Mouse (Mus musculus) testis, postnatal 10 days (tissue): ENCODE data around the gene Nrxn2.
A peak's percentile ranks its signal among the peaks of the same experiment; 100 is the strongest.

ENCODE experiments used
- DNase-seq: peaks from one replicate; pipeline ENCODE4 v3.0.0; 2021; ENCODE audit warnings: low spot score

Nrxn2 gene

DNA sequence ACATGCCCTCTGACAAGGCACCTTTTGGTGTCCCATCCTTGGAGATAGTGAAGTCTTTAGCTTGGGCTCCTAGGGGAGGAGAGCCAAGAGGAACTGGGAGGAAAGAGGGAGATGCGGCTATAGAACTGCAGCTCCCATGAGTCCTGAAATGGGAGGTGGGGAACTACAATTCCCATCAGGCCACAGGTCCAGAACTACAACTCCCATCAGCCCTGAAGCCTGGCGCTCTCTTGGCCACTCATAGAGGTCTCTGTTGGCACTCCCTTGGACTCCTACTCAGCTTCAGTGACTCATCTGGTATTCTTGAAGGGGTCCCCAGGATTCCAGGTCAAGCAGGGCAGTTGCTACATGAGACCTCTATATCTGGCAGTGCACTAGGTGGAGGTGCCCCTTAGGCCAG lies 101.0 kb downstream of the Nrxn2 start:
- DNase-seq, result no peak

DNA sequence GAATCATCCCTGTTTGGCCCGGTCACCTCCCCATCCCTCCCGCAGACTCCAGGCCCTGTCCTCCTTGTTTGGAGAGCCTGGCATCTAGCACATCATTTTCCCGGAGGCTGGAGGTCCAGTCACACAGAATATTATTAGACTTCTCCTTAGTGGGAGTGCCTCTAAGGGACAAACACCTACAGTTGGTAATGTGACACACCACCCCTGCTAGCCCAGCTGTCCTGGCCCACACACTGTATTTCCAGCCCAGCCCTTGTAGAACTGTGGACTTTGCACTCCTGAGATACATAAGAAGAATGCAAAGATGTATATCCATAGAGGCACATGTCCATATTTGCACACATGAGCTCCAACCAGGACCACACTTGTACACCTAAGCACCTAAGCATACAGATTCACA lies 103.1 kb downstream of the Nrxn2 start:
- no peak for DNase-seq

DNA sequence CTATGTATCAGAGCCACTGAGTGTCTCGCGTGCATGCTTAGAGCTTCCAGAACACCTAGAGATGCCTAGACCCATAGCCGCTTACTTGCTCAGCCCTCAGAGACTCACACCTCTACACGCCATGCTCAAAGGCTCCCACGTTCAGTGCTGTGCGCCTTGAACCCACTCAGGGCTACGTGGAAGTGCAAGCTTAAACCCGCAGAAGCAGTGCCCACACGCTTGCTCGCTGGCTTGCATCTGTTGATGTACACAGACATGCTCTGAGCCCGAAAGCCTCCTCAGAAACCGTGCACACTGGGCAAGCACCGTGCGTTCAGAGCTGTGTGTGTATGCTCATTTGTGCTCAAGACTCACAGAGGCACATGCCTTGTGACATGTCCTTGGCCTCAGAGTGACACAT lies 103.8 kb downstream of the Nrxn2 start:
- no peak for DNase-seq

DNA sequence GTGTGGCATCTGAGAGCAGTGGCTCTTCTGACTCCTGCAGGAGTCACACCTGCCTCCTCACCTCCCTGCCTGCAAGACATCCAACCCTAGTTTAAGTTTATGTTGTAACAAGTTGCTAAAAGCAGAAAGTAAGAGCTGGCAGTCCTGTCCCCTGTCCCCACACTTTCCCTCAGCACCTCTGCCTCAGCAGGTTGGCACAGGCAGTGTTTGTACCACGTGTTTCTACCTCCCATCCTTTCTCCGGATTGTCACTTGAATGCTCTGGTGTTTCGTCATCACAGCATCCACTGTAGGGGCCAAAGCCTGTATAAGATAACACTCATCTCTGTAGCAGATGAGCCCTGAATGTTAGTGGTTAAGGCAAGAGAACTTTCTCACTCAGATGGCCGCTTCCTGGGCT lies 106.5 kb downstream of the Nrxn2 start:
- DNase-seq, result no peak

DNA sequence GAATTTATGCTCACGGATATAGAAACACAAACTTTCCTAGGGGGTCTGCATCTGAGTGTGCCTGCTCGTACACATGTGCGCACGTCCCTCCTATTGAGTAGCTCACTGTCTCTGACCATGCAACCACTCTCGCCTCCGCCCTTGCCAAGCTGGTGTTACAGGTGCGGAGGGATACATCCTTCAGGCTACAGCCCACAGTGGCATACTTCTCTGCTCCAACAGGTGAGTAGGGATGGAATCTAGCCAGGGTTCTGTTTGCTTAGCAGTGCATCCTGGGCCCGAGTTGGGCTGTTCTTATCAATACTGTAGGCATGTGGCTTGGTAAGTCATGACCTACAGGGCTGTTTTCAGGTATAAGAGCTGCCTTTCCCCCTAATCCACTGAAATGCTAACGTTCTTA lies 107.5 kb downstream of the Nrxn2 start:
- no peak for DNase-seq

DNA sequence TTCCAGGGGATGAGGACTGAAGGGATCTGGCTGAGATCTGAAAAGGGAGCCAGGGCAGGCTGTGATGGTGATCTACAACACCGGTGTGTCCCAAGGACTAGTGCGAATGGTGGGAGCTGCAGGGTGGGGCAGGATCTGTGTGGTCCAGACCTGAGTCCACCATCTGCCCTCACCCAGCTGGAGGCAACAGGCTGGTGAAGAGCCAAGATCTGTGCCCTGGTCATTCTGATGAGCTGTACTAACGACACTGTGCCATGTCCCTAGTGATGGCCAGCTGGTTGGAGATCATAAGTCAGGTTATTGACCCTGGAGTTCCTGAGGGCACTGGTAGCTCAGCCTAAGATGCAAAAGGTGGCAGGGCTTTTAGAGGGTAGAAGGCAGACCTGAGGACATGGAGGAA lies 108.9 kb downstream of the Nrxn2 start:
- DNase-seq, result no peak

DNA sequence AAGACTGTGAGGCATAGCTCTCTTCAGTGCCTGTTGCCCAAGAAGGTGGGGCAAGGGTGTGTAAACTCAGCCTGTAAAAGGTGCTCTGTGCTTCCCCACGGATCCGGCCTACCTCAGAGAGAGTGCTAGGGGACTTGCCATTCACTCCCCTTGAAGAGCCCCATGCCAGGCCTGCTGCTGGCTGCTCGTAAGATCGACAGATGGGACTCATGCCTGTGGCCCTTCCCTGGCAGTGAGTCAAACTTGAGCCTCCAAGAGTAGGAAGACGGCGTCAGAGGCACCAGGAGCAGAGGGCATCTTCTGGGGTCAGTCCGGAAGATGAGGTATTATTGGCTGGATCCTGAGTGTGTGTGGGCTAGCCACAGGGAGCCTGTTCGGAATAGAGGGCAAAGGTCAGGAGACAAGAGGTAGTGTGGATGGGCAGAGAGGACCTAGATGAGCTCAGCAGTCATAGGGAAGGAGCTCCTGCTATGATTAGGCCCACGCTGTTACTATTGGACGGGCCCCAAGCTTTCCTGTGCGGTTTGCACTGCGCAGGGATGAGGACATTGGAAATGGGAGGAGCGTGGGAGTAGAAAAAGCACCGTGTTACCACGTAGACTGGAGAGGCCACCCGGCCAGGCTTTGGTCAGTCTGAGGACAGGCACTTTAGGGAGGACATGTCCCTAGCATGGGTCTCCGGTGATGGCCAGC lies 109.5 kb downstream of the Nrxn2 start:
- no peak for DNase-seq

DNA sequence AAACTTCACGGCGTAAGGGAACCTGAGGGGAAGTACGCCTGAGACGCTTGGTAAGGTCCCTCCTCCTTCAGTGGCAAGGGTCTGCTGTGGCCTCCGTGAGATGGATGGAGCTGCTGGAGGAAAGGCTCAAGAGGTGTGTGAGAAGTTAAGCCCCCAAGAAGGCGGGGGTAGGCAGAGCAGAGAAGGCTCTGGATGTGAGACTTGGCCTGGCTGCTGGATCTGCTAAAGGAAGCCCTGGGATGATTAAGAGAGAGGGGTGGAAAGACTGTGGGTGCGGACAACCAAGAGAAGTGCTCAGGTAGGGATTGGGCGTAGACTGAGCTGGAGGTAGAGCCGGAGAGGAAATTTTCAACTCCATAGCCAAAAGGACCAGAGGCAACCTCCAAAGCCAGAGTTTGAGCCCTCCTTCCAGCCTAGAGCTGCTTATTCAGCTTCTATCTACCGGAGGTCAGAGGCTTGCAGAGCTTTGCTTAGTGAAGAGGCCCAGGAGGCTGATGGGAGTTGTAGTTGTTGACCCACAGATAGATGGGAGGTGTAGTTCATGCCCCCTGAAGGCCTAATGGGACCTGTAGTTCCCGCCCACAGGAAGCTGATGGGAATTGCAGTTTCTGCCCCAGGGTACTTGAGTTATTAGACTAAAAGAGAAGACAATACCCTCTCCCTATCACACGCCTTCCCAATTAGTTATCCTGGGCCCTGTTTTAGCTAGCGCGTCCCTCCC lies 110.9 kb downstream of the Nrxn2 start:
- DNase-seq, result no peak

DNA sequence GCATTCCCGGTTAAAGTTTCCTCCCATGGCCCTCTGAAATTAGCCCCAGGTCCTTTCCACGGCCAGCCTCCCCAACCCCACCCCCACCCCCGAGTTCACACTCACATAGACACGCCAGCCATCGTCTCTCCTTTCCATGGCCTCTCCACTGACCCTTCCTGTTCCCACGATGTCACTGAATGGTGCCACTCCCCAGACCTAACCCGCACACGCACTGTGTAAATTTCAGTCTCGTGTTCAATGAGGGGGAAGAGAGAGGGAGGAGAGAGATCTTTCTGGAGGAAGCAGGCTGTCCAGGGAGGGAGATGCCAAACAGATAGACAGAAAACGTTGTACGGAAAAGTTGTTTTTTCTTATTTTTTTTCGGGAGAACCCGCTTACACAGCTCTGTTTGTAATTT lies 111.8 kb downstream of the Nrxn2 start:
- DNase-seq, result no peak

DNA sequence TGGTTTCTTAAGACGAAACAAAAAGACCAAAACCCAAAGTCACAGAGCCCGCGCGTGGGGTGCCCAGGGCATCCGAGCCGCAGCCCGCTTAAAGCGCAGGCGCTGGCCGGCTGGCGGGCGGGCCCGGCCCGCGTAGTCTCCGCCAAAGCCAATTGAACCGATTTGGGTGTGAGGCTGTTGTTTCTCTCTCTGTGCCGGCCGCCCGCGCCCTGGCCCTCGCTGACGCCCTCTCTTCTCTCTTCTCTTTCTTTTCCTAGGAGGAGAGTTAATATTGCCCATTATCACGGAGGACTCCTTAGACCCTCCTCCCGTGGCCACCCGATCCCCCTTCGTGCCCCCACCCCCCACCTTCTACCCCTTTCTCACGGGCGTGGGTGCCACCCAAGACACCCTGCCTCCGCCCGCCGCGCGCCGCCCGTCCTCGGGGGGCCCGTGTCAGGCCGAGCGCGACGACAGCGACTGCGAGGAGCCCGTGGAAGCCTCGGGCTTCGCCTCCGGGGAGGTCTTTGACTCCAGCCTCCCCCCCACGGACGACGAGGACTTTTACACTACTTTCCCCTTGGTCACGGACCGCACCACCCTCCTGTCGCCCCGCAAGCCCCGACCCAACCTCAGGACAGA lies 112.6 kb downstream of the Nrxn2 start:
- peak; percentile 60 for DNase-seq

DNA sequence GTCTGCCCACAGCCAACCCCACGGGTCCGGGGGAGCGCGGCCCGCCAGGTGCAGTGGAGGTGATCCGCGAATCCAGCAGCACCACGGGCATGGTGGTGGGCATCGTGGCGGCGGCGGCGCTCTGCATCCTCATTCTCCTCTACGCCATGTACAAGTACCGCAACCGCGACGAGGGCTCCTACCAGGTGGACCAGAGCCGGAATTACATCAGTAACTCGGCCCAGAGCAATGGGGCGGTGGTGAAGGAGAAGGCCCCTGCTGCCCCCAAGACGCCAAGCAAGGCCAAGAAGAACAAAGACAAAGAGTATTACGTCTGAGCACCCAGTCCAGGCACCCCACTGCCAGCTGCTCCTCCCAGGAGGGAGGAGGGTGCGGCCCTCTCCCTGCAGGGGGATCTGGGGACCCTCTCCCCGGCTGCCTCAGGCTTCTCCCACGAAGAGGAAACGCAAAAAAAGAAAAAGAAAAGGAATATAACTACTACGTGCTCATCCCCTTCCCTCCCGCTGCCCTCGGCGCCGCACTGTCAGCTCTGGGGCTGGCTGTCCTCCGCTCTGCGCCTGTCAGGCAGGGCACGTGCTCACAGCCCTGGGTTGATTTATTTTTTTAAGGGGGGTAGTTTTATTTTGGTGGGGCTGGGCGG lies 113.4 kb downstream of the Nrxn2 start:
- DNase-seq, result peak; percentile 56

DNA sequence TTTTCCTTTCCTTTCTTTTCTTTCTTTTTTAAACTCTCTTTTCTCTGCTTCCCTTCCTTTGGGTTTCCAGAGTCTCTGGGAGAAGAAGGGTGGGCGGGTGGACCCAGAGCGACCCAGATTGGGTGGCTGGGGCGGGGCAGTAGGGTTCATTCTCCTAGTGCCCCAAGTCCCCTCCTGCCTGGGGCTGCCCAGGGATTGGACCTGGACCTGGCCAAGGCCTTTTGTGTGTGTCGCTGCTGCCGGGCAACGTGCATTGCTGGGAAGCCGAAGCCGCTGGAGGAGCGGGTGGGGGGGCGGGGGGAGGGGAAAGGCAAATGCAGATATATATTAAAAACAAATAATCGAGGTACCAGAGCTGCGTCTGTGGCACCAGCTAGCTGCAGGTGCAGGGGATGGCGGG lies 114.1 kb downstream of the Nrxn2 start:
- no peak for DNase-seq

DNA sequence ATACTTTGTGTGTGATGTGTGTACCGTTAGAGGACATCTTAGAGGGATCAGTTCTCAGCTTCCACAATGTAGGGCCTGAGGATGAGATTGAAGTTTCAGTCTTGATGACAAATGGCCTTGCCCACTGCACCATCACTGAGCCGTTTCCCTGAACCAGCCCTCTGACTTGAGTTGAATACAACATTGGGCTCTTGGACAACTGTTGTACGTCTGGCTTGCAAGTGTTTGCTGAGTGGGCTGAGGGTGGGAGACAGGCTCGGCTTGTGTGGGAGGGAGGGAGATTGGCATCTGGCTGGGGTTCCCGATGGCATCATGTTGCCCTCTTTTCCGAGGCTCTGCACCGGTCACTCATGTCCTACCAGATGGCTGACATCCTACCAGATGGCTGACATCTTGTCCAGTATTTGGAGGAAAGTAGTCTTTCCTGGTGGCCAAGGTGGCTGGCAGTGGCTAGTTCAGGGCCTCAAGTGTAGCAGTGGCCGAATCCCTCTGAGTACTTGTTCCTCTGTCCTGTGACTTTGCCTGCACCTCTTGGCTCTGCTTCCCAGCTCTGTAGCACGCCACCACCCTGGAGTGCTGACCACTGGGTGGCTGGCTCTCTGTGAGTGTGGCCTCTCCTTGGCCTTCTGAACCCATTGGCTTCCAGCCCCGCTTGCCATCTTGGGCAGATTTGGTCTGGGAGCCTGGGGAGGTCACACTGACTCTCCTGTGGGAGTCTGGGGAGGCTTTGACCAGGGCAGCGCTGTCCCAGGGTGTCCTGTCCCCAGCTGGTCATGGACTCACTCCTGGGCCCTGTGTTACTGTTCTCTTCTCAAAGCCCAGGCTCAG lies 115.0 kb downstream of the Nrxn2 start:
- no peak for DNase-seq

DNA sequence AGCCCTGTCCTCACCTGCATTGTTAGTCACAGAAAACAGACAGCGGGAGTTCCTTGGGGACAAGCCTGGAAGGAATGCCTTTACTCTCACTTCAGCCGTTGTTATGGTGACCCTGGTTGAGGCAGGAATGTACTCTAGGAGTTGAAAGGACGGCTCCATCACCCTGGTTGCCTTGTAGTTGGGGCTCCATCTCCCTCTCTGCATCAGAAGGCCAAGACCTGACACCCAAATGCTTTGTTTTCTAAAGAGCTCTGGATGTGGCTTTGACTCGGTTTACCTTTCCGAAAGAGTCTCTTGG lies 115.5 kb downstream of the Nrxn2 start:
- DNase-seq, result no peak

DNA sequence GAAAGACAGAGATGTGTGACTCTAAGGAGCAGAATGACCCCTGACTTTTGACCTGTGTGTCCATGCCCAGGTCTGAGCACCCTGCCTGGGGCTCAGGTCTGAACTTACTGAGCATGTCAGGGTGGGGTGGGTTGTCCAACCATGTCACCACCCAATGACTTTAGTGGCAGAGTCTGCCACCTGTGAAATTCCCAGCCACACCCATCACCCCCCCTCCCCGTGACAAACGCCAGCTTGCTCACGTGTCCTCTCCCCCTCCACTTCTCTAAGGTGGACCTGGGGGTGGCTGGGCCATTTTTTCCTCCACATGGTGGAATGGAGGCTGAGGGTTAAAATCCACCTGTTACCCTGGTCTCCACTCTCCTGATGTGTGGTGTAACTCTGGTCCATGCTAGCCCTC lies 117.7 kb downstream of the Nrxn2 start:
- no peak for DNase-seq

DNA sequence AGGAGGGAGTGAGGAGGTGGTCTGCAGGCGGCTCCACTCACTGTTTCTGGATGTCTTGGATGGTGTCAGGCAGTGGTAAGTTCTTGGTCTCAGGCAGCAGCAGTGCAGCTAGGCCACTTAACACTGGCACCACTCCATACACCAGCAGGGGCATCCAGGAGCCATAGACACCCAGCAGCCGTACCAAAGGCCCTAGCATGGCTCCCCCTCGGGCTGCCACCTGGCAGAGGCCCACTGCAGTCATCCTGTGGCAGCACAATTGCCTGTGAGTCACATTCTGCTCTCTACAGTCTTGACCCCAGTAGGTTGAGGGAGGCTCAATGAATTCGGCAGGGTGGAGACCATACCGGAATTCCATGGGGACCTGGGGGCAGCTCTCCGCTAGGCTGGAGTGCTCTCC lies 118.2 kb downstream of the Nrxn2 start:
- DNase-seq, result no peak

DNA sequence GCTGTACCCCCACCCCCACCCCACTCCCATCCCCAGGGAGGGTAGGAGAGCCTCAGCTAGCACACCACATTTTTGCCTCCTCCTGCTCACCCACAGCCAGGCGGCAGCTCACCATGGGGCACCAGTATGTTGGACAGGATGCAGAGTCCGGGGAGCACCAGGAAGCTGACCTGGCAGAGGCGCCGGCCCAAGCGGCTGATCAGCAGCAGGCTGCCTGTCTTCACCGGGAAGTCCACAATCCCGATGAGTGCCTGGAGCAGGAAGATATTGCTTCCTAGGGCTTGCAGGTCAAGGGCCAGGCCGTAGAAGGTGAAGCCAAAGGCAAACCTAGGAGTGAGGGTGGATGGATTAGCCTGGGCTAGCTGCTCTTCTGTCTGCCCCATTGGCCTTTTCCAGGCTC lies 119.0 kb downstream of the Nrxn2 start:
- DNase-seq, result no peak

DNA sequence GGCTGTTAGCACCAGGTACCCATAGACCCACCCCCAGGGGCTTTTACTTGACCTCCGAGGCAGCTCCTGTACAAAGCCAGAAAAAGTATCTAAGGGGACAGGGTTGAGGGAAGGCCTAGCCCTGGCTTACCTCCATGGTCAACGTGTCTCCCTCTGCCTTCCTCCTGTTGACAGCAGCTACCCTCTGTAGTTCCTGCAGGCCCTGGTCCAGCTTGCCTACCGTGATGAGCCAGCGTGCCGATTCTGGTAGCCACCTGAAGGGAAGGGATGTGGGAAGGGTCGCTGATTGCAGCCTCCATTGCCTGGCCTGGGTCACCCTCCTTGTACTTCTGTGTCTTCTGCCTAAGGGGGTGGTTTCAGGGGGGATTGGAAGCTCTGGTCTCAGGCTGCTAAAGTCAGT lies 120.0 kb downstream of the Nrxn2 start:
- DNase-seq, result no peak

DNA sequence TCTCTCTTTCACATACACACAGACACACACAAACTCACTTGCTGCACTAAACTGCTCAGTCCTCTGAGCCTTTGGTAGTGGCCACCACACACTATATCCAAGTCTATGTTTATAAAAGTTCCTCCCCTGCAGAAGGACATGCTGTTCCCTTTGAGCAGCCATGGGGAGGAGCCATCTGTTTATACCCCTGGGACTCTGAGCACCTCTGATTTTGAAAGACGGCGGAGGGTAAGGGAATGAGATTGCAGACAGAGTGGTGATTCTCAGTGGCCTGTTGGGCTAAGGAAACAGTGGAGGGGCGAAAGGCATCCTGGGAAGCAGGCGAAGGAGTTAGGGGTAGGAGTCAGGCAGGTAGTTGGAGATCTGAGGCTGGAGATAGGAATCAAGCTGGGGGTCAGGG lies 121.1 kb downstream of the Nrxn2 start:
- DNase-seq, result no peak

DNA sequence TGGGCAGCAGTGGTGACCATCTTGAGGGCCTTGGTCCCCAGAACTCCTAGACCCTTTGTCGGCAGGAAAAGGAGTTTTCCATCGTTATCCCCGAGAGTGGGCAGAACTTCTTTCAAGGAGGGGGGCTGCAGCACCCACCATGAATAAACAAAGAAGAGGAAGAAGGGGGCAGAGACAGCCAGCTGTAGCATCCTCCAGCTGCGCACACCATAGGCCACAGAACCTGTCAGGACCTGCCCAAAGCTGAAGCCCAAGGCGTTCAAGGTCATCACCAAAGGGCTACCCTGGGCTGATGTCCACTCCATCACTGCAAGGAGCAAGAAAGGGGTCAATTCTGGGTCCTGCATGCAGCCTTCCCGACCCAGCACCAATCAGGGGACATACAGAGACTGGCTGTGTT lies 121.7 kb downstream of the Nrxn2 start:
- no peak for DNase-seq

DNA sequence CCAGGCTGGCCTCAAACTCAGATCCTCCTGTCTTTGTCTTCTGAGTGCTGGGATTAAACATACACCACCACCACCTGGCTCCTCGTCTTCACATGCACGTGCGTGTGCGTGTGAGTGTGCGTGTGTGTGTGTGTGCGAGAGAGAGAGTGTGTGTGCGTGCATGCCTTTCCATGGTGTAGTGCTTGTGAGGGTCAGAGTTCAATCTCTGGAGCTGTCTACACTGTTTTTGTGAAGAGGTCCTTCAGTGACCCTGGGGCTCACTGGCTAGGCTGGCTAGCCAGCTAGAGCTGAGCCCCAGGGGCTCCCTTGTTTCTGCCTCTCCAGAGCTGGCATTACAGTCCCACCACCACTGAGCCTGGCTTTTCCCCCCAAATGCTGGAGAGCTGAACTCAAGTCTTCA lies 123.0 kb downstream of the Nrxn2 start:
- no peak for DNase-seq

DNA sequence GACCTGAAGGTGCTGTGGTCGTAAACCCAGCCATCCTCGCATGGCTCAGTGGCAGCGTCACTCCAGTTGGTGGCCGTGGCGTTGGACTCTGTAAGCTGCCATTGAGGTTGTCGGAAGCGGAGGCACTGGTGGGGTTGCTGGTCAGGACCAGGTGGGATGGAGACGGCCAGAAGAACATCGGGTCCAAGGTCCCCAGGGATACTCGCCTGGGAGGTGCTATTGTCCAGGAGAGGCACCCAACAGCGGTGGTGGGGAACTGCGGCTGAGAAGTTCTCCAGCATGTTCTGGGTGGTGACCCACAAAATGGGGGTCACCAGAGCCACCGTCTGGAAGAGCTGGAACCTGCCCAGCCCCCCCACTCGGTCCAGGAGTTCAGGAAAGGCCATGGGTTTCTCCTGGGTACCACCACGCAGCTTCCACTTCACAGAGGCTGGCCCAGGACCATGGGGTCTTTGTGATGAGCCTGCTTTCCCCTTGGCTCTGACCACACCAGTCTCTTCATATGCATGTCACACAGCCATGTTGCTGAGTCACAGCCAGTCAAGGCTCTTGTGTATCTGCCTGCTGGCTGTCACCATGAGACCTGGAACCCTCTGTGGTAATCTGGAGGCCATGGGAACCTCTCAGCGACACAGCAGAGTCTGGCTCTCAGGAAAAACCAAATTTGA lies 124.0 kb downstream of the Nrxn2 start, which contains the start of gene Slc22a12:
TSS of gene Slc22a12 (minus strand) at position 666 of the 668 bp plus-strand sequence.
- no peak for DNase-seq
